Mouse (Mus musculus) stomach, postnatal 0 days (tissue): ENCODE measurements at regions not wholly inside any gene's neighbourhood (a gene's known extent, or its start where the extent isn't known, plus 50 kb on each side); places are given as distances from the start of the nearest gene placed in this dataset.

Source experiments
- CTCF ChIP-seq: IDR thresholded peaks from 2 replicates; pipeline ENCODE4 v1.5.1; 2016; ENCODE audit warnings: antibody characterized with exemption, low read depth, mild to moderate bottlenecking, moderate library complexity
- EP300 ChIP-seq: optimal IDR thresholded peaks from 2 replicates; pipeline ENCODE3; 2016; ENCODE audit warnings: antibody characterized with exemption

DNA sequence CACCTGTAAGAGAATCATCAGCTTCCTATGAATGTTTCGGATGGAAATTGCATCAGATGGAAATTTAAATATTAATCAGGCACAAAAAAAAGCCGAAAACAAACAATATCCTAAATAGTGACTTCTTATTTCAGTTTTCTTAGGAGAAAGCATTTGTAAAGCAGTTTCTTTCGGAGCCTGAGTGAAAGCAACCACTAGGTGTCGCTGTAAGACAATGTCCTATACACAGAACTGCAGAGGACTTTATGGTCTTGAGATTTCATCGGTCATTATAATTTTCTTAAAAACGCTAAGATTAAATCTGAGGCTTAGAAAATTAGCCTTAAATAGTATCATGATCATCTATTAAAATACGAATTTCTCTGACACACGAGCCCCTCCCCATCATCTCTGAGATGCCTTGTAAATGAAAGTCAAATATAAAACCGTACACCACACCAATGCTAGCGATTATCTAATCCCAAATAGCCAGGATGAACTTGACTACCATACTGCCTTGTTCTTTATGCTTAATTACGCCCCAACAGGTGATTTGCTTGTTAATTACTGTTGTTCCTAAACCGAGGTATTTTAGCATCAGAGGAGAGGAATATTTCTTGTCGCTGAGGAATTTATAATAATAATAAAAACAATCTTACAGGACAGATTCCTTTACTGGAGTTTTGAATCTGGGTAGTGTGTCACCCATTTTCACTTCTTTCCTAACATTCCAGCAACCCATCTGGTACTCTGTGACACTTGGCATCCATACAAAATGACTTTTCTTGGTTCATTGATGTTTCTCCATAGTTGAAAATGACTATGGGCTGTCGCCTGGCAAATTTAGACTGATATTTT, 480.0 kb downstream of the Hace1 start:
- TF ChIP-seq EP300 (no peak), CTCF (peak; percentile 89)
